Mouse (Mus musculus) monocyte, adult 5-6 weeks (primary cell): ENCODE measurements at regions not wholly inside any gene's neighbourhood (a gene's known extent, or its start where the extent isn't known, plus 50 kb on each side); places are given as distances from the start of the nearest gene placed in this dataset.

ENCODE experiments used
- ATAC-seq: fragments of 153-309, 156-312 bp; replicated peaks from 2 replicates; pipeline ENCODE4 v1.8.0; 2017; ENCODE audit warnings: mild to moderate bottlenecking; ENCODE audit not compliant: low TSS enrichment, insufficient number of reproducible peaks, severe bottlenecking, poor library complexity, low FRiP score

DNA sequence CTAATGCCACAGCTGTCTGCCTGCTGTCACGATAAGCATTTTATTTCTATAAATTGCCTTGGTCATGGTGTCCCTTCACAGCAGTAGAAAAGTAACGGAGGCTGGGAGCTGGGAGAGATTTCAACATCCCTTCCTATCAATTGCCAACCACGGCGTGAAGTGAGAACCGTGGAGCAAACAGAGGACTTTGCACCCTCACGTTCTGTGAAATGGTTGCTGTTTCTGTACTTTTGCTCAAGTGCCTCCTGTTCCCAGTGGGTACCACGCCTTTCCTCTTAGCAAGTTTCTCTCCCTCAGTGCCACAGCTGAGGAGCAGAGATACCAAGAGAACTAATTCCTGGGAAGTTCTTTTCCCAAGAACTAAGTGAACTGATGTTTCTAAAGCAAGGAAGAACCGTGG lies 99.6 kb upstream of the Hes1 start:
- no peak for ATAC-seq

DNA sequence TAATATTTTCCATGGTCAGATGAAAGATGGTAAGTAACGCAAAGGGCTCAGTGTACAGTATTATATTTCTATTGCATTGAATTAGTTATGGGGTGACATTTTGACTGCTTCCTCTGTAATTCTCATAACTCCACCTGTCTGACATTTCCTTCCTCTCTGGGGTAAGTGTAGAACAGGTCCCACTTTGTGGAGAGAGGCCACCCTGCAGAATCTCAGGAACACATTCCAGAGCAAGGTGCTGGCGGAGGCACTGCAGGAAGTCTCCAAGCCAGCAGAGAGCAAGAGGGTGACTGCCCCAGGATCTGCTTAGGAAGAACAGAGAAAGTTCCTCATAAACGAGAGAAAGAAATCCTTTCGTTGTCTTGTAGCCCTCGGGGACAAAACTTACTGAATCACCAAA lies 95.4 kb upstream of the Hes1 start:
- ATAC-seq = no peak

DNA sequence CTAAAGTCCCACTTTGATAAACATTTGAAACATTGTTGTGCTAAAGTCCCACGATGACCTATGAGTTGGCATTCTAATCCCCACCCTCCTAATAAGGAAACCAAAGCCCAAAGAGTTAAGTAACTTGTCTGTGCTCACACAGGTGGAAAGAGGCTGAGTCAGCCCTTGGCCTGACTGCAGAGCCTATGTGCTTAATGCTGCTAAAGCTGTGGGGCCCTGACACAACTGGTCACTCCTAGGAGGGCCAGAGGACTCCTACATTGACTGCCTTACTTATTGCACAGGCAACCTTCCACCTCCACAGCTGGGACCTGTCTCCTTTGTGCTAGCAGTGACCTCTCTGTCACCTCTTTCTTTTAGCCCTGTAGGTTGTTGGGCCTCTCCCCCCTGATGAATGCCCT lies 91.4 kb upstream of the Hes1 start:
- no peak for ATAC-seq

DNA sequence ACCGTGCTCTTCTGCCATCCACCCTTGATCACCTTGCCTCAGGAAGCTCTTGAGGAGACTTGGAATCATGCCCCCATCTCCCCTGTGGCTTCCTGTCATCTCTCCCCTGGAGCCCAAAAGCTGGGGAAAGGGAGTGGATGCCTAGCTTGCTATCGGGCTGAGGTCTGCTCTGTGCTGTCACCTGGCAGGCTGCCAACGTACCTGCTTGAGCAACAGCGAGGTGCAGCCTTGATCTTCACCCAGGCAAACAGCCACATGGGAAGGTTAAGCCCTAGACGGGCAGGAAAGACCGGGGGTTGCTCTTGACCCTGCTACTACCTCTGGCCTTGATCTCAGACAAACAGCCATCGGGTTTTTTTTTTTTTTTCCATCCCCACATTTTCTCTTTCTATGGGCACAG lies 90.9 kb upstream of the Hes1 start:
- ATAC-seq = no peak

DNA sequence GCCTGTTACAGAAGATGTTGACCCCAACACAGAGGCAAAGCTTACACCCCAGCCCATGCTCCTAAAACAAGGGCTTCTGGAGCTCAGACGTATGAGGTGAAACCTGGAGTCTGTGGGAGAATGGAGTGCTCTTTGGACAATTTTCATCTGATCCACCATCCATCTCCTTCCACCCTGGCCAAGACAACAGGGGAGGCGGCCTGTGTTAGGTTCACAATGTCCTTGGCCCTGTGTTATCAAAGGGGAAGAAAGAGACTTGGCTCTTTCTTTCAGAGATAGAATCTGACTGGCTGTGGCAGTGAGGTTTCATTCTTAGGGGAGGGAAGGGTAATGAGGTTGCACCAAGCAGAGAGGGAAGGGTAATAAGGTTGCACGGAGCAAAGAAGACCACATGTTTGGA lies 88.4 kb upstream of the Hes1 start:
- ATAC-seq = no peak

DNA sequence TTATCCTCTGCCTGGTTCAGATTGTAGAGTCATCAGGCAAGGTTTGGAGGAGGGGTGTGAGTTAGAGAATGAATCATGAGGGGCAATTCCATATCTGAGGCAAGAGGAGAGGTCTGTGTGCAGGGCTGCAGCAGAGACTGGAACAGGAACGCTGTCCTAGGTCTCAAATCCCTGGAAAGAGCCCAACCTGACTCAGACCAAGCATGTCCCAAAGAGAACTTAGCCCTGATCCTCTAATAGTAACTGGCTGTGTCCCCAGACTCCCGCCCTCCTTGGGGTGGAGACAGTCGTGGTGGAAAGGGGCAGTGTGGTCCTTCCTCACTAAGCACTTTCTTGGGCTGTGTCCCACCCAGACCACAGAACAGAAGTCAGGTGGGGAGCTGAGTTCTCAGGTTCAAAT lies 87.2 kb upstream of the Hes1 start:
- no peak for ATAC-seq

DNA sequence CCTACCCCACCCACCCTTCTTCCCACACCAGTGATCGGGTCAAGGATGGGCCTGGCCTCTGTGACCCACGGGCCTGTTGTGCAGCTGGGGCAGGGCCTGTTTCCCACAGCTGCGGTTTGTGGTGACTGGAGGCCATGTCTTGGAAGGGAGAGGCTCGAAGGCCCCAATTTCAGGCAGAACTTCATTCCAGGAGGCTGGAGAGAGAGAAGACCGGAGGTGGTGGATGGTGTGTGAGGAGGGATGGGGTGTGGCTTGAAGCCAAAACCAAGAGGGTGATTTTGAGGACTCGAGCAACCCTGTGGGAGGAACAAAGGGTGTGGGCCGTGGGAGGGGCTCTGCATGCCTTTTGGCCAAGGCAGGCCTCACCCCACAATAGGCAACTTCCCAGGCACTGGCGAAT lies 86.5 kb upstream of the Hes1 start:
- ATAC-seq = peak; percentile 83

DNA sequence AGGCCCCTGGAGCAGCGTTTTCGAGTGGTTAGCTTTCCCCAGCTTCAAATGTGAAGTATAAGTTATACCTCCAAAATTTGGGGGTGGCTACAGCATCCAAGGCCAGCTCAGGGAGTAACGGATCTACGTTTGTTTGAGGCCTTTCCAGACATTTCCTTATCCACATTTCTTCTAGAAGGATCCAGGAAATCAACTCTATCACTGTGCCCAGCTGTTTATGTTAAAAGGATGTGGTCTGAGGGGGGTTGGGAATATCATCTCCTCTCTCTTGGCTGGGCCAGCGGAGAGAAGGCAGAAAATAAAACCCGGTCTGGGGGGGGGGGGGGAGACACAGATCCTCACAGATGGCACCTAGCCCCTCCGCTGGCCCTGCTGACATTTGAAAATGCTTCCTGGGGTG lies 85.1 kb upstream of the Hes1 start:
- ATAC-seq = no peak

DNA sequence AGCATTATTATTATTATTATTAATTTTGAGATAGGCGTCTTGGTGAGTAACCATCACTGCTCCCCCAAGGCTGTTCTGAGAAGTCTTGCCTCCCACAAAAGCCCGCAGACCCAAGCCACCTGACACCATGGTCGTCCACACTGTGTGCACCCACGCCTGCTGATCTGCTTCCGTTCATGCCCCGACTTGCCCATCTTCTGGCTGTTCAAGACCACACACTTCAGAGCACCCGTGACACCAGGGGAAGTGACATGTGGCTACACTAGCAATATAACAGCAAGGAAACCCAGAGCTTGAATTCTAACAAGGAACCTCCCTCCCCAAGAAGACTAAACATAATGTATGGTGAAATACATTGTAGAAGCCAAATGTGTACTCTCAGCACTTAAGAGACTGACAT lies 82.6 kb upstream of the Hes1 start:
- ATAC-seq = no peak

DNA sequence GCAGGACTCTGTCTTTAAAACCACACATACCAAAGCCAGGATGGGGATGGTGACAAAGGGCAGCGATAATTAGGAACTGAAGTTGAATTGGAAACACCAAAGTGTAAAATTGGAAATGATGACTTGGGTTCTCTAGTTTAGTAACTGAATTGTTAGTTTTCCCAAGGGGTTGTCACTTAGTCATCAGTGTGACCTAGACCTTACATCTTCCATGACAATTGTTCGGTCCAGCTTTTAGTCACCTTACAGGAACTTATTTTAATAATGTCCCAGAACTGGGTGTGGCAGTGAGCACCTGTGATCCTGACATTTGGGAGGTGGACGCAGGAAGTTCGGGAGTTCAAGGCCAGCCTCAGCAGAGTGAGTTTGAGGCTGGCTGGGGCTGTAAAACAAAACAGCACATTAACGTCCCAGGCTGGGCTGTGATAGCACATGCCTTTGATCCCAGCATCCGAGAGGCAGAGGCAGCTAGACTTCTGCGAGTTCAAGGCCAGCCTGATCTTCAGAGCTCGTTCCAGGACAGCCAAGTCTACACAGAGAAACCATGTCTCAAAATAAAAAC lies 81.9 kb upstream of the Hes1 start:
- ATAC-seq = no peak

DNA sequence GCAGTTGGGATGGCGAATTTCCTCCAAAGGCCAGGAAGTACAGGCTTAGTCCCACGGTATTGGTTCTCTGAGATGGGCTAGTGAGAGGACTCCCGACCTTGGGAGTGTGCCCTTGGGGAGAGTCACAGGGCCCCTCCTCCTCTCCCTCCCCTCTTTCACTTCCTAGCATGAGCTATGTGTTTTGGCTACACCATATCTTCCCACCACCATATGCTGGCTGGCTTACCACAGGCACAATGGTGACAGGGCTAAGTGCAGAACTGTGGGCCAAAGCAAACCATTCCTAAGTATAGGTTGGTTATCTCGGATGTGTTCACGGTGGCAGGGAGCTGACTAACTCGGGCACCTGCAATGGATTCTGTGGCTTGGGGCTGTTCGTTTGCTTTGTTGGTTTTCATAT lies 81.0 kb upstream of the Hes1 start:
- ATAC-seq = no peak

DNA sequence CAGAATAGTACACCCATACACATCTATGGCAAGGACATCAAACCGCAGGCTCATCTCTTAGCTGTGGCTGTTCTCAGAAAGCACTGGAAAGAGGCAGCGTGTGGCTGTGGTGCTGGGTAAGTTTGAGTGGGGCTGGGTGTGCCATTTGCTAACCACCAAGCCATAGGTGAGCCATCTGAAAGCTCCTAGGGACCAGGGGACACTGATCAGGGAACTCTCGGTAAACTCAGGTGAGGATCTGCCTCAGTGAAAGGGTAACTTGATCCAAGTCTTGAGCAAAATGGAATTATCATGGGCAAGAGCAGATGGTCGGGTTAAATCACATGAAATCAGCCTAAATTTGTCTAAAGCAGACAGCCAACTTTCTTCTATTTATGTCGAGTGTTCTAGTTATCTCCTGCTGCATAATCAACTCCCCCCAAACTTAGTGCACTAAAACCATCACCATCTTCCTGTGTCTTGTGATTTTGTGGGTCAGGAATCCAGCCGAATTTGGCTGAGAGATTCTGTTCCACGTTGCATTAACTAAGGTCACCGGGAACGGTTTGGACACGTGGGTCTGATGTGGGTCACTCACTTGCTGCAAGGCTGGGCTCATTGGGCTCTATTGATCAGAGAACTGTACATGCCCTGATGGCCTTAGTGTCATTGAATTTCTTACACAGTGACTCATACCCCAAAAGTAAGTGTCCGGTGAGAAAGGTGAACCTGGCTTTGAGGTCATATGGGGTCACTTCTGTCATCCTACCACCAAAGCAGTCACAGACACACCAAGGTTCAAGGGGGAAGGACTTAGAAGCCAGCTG lies 78.9 kb upstream of the Hes1 start:
- no peak for ATAC-seq

DNA sequence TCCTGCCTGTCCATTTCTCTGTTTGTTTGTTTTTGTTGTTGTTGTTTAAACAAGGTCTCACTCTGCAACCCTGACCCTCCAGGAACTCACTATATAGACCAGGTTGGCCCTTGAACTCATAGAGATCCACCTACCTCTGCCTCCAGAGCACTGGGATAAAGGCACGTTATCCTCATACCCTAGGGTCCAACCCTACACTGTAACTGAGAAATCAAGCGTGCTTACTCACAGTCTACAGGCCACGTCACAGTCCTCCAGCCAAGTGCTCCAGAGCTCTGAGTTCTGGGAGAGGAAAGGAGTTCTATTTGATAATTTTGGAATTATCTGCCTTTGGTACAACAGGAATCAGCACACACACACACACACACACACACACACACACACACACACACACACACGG lies 76.6 kb upstream of the Hes1 start:
- no peak for ATAC-seq

DNA sequence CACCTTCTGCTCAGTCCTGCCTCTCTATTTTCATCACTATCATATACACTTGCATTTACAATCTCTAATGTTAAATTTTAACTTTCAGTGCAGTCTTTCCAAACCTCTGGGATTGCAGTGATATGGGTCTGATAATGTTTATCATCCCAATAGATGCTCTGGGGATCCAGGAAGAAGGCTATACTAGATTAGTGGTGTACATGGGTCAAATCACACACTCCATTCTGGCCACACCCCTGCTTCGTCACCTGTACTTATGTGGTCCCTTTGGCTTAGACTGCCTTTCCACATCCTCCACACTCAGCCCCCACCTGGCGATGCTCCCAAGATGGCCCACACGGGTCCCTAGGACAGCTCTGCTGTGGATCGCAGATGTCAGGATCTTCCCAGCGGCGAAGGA lies 76.2 kb upstream of the Hes1 start:
- no peak for ATAC-seq

DNA sequence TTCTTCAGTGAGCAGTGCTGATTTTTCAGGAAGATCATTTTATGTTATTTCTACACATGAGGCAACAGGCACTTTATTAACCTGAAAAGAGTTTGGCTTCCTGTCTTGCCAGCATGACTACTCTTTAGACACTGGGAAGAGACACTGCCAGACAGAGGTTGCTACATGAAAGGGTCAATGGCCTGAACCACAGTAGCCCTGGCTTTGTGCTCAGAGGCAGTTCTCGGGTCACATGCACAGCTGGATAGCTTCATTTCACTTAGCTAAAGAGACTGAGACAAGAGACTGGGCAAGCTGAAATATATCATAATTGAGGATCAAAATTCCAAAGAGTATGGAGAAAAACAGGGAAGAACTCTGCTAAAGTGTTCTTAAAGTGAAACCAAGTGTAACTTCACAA lies 74.9 kb upstream of the Hes1 start:
- ATAC-seq = no peak

DNA sequence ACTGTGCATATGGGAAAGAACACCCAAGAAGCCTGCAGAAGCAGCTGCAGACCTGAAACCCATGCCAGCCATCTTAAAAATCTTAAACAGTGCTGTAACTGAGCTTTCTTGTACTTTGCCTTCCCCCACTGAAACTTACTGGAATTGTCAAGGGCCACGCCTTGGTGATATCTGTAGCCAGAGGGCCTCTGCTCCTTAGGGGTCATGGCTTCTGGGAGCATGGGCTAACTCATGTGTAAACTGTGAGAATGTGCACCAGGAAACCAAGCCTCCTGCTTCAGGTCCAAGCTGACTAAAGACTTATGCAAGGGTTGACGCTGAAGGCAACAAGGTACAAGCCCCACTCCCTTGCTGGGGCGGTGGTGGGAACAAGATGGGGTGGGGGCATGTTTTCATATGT lies 73.8 kb upstream of the Hes1 start:
- ATAC-seq = 0 out of 2 replicates have a peak, but pooled peaks have one; percentile 5

DNA sequence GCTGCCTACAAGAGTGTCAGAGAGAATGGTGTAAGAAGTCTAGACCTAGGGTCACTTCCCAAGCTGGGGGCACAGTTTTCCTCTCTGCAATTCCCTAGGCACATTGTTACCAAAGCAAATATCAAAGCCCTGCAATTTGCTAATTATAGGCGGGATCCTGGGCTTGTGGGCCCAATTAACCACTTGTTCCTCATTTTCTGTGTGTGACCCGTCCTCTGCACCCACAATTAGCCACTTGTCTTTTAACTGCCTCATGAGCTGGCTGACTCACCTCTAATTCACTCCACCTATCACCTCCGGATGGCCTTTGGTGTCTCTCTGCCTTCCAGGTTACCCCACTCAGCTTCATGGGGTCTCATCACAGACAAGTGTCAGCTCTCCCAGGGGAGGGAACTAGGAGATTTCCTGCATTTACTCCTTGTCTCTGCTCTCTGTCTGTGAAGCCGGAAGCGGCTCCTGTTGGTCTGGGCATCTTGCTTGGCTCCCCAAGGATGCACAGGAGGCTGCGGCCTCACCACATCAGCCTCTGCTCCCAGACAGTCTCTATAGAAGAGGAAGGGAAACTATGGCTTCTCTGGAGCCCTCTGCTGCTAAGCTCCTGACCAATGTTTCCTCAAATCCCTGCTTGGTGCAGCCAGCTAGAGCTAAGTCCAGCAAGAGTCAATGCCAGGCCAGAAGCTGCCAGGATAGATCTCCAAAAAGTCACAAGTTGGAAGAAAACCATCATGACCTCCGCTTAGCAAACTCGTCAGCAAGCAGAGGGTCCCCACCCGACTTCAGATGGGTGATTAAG lies 73.2 kb upstream of the Hes1 start:
- ATAC-seq = peak; percentile 61

DNA sequence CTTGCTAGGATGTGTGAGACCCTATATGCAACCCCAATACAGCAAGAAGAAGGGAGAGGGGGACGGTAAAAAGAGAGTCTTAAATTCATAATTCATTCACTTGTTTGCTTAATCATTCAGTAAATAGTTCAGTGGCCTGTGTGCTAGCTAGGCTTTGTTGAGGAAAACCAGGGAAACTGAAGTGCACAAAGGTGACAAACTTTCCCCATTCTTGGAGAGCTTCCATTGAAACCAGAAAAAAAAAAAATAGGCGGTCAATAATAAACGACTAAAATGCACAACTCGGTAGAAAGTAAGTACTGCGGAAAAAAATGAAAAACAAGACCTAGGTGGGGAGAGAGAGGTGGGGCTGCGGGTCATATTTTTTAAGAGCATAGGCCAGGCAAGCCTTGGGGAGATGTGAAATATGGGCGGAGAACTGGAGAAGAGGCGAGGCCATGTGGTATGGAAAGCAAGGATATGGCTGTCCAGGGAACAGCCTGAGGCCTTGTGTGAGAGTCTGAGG lies 72.3 kb upstream of the Hes1 start:
- ATAC-seq = no peak

DNA sequence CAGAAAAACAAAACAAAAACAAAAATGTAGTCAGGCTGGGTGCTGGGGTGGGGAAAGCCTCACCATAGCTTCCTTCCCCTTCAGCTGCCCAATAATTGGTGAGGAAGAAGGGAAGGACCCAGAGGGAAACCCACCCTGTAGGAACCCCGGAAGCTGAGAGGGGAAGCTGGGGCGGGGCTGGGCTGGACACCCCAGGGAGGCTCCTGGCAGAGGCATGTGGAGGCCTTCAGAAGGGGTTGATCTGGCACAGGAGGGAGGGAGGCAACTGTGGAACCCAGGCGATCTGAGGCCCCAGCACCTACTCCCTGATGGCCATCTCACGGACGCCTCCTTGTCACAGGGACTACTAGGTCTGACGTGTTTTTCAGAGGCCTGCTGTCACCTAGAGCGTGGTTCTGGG lies 71.1 kb upstream of the Hes1 start:
- 0 out of 2 replicates have a peak, but pooled peaks have one; percentile 41 for ATAC-seq

DNA sequence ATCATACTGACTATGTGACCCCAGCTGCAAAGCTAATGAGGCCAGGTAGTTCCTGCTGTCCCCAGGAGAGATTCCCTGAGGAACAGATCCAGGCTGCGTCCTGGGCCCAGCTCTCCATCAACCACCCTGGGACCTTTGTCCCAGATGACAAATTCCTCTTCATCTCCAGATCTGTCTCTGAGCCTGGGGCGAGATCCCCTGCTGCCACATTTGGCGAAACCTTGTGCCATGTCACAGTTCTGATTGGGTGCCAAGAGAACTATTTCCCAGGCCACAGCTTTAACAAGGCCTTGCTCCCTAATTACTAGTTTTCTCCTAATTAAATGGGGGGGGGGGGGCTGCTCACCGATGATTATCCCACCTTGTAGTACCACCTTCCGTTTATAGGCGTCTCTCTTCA lies 70.6 kb upstream of the Hes1 start:
- no peak for ATAC-seq
